Mouse (Mus musculus) brain, embryonic 14.5 days (tissue): ENCODE data around the gene Adora3.

Source experiments
- CTCF ChIP-seq: fragments of 200-500 bp; IDR thresholded peaks from 2 replicates; pipeline ENCODE4 v1.5.1; 2012; ENCODE audit warnings: inconsistent platforms, mild to moderate bottlenecking, moderate library complexity, borderline replicate concordance; ENCODE audit not compliant: insufficient read depth, insufficient read length; ENCODE audit errors: extremely low read depth
- POLR2A ChIP-seq: fragments of 200-500 bp; IDR thresholded peaks from 2 replicates; pipeline ENCODE4 v1.6.1; 2012; ENCODE audit warnings: mild to moderate bottlenecking, inconsistent platforms, borderline replicate concordance; ENCODE audit not compliant: poor library complexity, insufficient read depth, insufficient read length, severe bottlenecking; ENCODE audit errors: extremely low read depth

DNA sequence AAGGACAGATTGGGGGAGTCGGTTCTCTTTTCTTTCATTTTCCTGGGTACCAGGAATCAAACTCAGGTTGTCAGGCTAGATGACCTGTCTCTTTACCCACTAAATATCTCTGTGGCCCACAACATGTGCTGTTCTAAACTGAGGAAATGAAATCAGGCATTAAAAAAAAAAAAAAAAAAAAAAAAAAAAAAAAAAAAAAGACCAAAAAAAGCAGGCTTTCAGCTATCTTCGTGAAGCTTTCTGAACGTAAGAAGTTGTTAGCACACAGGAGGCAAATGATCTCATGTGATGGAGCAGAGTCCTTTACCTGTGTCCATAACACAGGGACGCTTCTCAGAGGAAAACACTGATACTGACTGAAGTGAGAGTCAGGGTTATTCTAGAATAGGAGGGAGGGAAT lies 65.5 kb downstream of the Adora3 start:
- TF ChIP-seq CTCF, result no peak
- TF ChIP-seq POLR2A, result no peak
